Mouse (Mus musculus): ENCODE measurements around the gene Bap1. TPM values are rescaled to one million over a fixed set of nuclear protein-coding genes. Genes with fewer than 3 reads are reported as not detected.
A peak's percentile ranks its signal among the peaks of the same experiment; 100 is the strongest.

Gene Bap1
- 133 and 148 TPM in 2 replicates for polyA plus RNA-seq (2016; fragmentation: Nextera tagmentation; extraction: Ambion mirVana)

DNA sequence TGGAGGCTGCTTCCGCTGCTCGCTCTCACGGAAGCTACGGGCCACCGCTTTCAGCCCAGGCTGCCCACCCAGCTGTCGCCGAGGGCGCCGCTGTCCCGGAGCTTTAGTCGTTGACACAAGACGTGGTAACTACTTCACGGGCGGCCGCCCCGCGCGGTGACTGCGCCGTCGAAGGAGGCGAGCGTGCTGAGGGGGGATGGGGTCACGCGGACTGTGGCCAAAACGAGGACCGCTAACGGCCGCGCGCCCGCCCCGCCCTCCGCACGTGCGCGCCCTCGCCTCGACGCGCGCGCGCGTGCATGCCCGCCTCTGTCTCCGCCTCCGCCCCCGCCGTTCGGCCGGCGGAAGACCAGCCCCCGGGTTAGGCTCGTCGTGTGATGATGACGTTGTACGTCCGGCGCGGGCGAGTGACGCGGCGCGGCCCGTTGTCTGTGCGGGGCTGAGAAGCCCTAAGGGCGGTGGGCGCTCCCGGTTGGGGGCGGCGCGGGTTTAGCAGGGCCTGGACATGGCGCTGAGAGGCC, at the start of gene Bap1, which contains the start of gene Phf7:
Bap1 (plus strand) TSS at position 367 of the 521 bp plus-strand sequence.
Phf7 (minus strand) TSS at position 234 of the 521 bp plus-strand sequence.
- H3K9me3 ChIP-seq (replicated peaks): no peaks in the 10 kb centered on the region
- under 1% methylated on average over 75 of the region's 75 CpGs for WGBS
- peak; percentile 100 for DNase-seq (ENCODE audit: low spot score)
- peak within 1 kb of the TSS; percentile 97 for H3K27ac ChIP-seq
- peak within 1 kb of the TSS; percentile 93 for H3K4me3 ChIP-seq
- no peaks in the 10 kb centered on the region for H3K27me3 ChIP-seq (ENCODE audit: low read depth, poor library complexity, severe bottlenecking)
- H3K36me3 ChIP-seq: peaks cover 38% of the 10 kb centered on the region
- H3K4me1 ChIP-seq: peaks cover 18% of the 10 kb centered on the region

DNA sequence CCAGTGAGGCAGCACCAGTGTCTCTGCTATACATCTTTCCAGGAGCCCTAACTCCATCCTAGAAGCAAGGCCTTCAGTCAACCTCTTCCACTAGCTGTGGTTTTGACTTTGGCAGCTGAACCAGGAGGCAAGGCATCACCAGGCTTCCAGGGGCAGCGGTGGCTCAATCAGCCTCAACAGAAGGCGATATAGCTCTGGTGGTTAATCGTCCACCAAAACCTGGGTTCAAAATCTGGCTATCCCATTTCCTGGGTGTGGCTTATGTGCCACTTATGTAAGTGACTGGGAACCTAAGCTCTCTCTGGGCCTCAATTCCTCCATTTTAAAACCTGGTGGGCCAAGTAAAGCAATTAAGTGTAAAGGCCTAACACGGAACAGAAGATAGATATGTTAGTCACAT, 46.4 kb upstream of the Bap1 start:
- no peaks in the 10 kb centered on the region for H3K9me3 ChIP-seq (replicated peaks)
- 87% methylated on average over 4 of the region's 4 CpGs for WGBS
- DNase-seq (ENCODE audit: low spot score): no peak
- H3K4me1 ChIP-seq: peaks cover 21% of the 10 kb centered on the region
- no peaks in the 10 kb centered on the region for H3K27me3 ChIP-seq (ENCODE audit: low read depth, poor library complexity, severe bottlenecking)
- peaks cover 53% of the 10 kb centered on the region for H3K36me3 ChIP-seq
- peak overlapping the region; percentile 85 for H3K4me3 ChIP-seq
- H3K27ac ChIP-seq: peak overlapping the region; percentile 97

DNA sequence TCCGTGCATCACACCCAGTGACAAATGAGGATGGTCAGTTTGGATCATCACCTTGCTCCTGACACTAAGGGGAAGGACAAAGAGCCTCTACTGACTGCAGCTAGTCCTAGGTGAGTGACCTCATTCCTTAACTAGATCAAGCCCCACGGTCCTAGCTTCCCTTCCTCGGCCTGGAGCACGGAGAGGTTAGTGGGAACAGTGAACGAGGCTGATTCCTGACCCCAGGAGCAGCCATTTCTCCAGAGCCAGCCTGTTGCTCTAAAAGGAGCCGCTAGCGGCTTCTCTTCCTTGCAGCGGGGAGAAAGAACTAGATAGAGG, 46.0 kb upstream of the Bap1 start:
- 35% methylated on average over 8 of the region's 8 CpGs for WGBS
- Histone ChIP-seq H3K36me3 (peaks cover 49% of the 10 kb centered on the region), H3K4me3 (peak overlapping the region; percentile 85), H3K4me1 (peaks cover 21% of the 10 kb centered on the region), H3K27ac (peak overlapping the region; percentile 97), H3K9me3 (replicated peaks) (no peaks in the 10 kb centered on the region), H3K27me3 (ENCODE audit: low read depth, poor library complexity, severe bottlenecking) (no peaks in the 10 kb centered on the region)
- DNase-seq (ENCODE audit: low spot score): no peak

DNA sequence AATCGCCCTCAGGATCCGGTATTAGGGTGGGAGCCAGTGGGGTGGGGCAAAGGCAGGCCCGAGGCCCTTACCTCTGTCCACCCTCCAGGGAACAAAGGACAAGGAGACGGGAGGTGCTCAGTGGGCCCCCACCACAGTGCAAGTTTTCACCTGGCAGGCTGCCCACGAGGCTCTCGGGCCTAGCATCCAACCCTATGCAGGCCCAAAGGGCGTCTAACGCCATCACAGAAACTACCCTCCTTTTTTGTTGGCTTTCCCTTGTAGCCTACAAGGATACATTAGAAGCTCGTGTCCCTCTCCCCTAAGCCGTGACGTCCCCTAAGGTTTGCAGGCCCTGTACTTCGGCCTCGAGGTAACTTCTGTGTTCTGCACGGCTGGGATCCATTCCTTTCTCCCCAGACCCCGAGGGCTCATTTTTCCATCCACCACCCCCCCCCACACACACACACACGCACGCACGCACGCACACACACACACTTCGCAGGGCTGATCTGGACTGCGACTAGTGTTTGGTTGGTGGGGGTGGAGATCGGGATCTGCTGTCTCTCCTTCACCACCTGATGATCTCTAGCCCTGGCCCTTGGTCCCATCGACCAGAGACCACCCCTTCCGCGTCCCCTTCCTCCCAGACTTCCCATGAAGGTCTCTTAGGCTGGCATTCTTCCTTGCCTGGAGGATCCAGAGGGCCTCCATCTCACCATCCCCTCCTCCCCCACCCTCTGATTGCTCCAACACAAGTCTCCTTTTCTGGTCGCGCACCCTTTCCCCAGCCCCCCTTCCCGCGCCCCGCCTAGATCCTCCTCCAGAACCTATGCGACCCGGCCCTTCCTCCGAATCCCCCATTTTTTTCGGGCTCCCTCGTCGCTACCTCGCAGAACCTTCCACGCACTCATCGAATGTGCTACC, 45.4 kb upstream of the Bap1 start:
- Histone ChIP-seq H3K4me1 (peaks cover 21% of the 10 kb centered on the region), H3K4me3 (peak overlapping the region; percentile 85), H3K27me3 (ENCODE audit: low read depth, poor library complexity, severe bottlenecking) (no peaks in the 10 kb centered on the region), H3K9me3 (replicated peaks) (no peaks in the 10 kb centered on the region), H3K36me3 (peaks cover 43% of the 10 kb centered on the region), H3K27ac (peak overlapping the region; percentile 97)
- WGBS: 3% methylated on average over 39 of the region's 39 CpGs
- peak; percentile 71 for DNase-seq (ENCODE audit: low spot score)

DNA sequence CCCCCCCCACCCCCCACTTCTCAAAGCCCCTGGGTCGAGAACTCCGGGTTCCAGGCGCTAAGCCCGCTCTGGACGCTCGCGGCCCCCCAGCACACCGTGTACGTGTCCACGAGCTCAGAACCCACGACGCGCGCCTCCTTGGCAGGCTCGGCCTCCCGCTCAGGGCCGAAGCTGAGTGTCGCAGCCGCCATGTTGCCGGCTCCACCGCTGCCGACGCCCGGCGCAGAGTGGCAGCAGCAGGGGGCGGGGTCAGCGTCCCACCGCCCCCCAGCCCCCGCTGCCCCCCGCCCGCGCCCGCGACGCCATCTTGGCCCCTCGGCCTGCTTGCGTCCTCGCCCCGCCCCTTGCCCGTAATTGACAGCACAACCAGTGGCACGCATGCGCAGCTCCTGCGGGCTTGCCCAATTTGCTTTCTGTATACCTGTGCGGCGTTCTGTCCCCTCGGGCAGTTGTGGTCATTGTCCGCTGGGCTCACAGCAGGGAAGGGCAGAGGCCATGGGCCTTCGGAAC, 44.7 kb upstream of the Bap1 start:
- Histone ChIP-seq H3K4me3 (peak overlapping the region; percentile 85), H3K36me3 (peaks cover 36% of the 10 kb centered on the region), H3K27me3 (ENCODE audit: low read depth, poor library complexity, severe bottlenecking) (no peaks in the 10 kb centered on the region), H3K9me3 (replicated peaks) (no peaks in the 10 kb centered on the region), H3K27ac (peak overlapping the region; percentile 97), H3K4me1 (peaks cover 21% of the 10 kb centered on the region)
- peak; percentile 99 for DNase-seq (ENCODE audit: low spot score)
- under 1% methylated on average over 47 of the region's 48 CpGs for WGBS

DNA sequence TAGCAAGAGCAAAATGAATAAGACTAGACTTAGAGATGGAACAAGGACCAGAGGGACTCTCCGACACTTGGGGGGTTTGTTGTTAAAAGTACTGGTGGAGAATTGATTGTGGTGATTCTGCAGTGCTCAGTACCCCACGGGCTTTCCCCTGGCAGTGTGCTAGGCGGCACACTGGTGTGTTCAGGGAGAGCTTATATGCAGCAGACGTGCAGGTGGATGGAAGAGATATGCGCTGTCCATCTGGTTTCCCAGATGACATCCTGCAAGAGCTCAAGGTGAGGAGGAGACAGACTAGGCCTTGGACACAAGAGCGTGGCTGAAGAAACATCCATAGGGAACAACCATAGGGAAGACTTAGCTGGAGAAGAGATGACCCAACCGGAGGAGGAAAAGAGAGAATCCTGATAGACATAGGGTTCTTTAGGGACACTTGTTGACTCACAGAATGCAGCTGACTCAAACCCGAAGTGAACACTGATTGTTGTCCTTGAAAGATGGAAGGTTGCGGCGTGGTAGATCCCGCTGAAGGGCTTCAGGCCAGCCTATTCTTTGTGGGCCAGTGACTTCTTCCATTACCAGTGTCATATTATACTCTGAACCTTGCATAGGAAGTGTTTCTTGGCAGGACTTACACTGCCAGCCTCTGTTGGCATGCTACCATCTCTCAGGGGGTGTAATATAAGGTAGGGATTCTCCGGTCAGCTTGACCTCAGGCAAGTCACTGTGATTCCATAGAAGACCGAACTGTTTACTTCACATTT, 44.0 kb upstream of the Bap1 start:
- Histone ChIP-seq H3K4me3 (peak overlapping the region; percentile 85), H3K27ac (peak overlapping the region; percentile 97), H3K9me3 (replicated peaks) (no peaks in the 10 kb centered on the region), H3K4me1 (peaks cover 21% of the 10 kb centered on the region), H3K36me3 (peaks cover 29% of the 10 kb centered on the region), H3K27me3 (ENCODE audit: low read depth, poor library complexity, severe bottlenecking) (no peaks in the 10 kb centered on the region)
- 84% methylated on average over 13 of the region's 13 CpGs for WGBS
- DNase-seq (ENCODE audit: low spot score): no peak

DNA sequence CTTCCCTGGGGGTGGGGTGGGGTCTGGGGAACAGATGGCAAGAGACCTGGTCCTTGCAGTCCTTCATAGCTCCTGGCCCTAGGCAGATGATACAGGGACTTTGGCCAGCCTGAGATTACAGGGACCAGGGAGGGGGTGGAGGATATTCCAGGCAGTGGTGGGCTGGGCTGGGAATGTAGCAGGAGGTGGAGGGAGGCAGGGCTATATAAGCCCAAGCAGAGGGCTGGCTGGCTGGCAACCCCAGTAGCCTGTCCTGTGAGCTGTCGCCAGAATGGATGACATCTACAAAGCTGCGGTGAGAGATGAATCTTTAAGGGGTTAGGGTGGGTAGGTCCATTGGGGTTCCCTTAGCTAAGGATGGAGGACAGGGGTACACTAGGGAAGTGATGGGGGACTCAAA, 43.2 kb upstream of the Bap1 start, which contains the start of gene Tnnc1:
Tnnc1 (plus strand) TSS at position 229 of the 400 bp plus-strand sequence.
- Histone ChIP-seq H3K4me1 (peaks cover 21% of the 10 kb centered on the region), H3K4me3 (peak within 1 kb of the TSS; percentile 85), H3K36me3 (peaks cover 20% of the 10 kb centered on the region), H3K27ac (peak within 1 kb of the TSS; percentile 97; the same call in 1 of the 2 replicates), H3K9me3 (replicated peaks) (no peaks in the 10 kb centered on the region), H3K27me3 (ENCODE audit: low read depth, poor library complexity, severe bottlenecking) (no peaks in the 10 kb centered on the region)
- DNase-seq (ENCODE audit: low spot score): no peak
- WGBS: 69% methylated on average over 2 of the region's 2 CpGs

DNA sequence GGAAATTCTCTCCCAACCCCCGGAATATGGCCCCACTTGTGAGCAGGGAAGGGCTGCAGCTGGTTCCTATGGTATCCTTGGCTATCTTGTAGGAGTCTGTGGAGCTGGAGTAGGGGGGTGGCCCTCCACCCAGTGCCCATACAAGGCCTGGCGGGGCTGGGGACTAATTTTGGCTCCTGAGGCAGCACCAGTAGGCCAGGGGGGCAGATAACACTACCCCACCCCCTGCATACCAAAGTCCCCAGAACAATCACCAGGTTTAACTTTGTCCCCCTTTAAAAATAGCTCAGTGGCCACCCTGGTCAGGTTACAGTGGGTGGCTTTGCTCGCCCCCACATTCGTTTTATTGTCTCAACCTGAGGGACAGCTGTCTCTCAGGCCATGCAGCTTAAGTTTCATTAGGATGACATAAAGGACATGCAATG, 42.1 kb upstream of the Bap1 start:
- Histone ChIP-seq H3K36me3 (peaks cover 10% of the 10 kb centered on the region), H3K4me3 (no peak overlapping the region), H3K9me3 (replicated peaks) (no peaks in the 10 kb centered on the region), H3K27me3 (ENCODE audit: low read depth, poor library complexity, severe bottlenecking) (no peaks in the 10 kb centered on the region), H3K4me1 (peaks cover 21% of the 10 kb centered on the region), H3K27ac (no peak overlapping the region)
- no peak for DNase-seq (ENCODE audit: low spot score)
- WGBS: 86% methylated on average over 4 of the region's 4 CpGs

DNA sequence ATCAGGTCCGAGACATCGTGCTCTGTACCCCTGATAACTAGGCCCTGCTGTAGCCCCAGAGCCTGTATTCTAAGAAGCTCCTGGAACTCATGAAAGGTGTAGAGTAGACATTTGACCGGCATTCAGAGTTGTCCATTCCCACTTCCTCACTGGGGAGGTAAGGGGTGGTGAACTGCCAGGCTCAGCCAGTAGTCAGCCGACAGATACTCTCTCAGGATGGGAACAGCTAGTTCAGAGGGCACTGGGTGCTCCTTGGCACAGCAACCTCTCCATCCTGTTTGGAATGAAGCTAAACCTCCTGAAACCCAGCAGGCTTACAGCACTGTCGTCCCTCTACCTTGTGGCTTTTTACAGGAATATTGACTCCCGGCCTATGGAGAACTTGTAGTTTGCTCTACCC, 39.4 kb upstream of the Bap1 start:
- no peaks in the 10 kb centered on the region for H3K27me3 ChIP-seq (ENCODE audit: low read depth, poor library complexity, severe bottlenecking)
- no peak for DNase-seq (ENCODE audit: low spot score)
- 90% methylated on average over 6 of the region's 6 CpGs for WGBS
- H3K4me3 ChIP-seq: no peak overlapping the region
- H3K4me1 ChIP-seq: peaks cover 13% of the 10 kb centered on the region
- no peaks in the 10 kb centered on the region for H3K36me3 ChIP-seq
- H3K27ac ChIP-seq: no peak overlapping the region
- H3K9me3 ChIP-seq (replicated peaks): no peaks in the 10 kb centered on the region

DNA sequence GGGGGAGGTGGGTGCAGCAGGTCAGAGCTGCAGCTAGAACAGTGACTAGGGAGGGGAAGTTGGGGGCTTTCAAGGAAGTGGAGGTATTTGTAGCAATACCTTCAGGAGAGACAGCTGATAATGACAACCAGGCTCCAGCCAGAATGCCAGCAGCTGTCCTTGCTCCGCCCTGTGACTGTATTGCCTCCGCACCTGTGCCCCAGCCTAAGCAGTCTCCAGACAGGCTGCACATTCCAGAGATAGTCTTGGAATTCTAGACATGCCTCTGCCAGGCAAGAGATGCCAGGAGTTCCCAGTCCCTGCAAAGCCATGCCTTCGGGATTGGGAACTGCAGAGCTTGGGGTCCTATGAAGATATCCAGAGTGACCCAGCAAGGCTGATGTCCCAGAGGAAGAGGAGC, 38.8 kb upstream of the Bap1 start:
- no peaks in the 10 kb centered on the region for H3K9me3 ChIP-seq (replicated peaks)
- WGBS: 74% methylated on average over 3 of the region's 3 CpGs
- peaks cover 13% of the 10 kb centered on the region for H3K4me1 ChIP-seq
- H3K36me3 ChIP-seq: no peaks in the 10 kb centered on the region
- no peak for DNase-seq (ENCODE audit: low spot score)
- H3K27me3 ChIP-seq (ENCODE audit: low read depth, poor library complexity, severe bottlenecking): no peaks in the 10 kb centered on the region
- no peak overlapping the region for H3K4me3 ChIP-seq
- H3K27ac ChIP-seq: no peak overlapping the region

DNA sequence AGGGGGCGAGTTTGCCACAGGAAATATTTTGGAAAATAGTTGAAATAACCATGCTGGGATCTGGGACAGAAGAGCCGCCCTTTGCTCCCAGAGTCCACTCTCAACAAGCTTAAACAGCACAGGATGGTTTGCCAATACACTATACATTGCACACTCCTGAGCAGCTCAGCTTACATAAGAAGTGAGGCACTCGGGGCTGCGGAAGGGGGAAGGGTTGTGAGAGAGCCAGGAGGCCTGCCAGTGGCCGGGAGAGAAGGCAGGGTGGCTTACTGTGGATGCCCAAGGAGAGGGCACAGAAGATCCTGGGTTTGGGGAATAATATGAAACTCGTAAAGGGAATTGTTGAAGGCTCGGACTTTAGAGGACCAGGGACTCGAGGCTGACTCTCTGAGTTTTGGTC, 37.4 kb upstream of the Bap1 start:
- 74% methylated on average over 8 of the region's 8 CpGs for WGBS
- H3K4me1 ChIP-seq: peaks cover 19% of the 10 kb centered on the region

DNA sequence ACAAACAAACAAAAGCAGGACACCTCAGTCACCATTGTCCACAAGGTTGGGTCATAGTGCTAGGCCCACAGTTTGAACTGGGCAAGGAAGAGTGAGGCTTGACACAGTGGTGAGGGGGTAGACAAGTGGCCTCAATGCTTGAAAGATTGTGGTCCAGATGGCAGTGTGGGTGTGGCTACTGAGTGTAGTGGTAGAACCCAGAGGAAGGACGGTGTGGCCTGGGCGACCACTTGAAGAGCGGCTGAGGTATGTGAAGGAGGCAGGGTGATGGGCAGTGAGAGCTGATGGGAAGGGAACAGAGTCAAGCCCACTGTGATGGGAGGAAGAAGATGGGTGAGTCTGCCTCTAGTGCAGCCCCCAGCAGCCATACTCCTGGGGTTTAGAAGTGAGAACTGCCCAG, 36.6 kb upstream of the Bap1 start:
- H3K27ac ChIP-seq: no peak overlapping the region
- H3K9me3 ChIP-seq (replicated peaks): no peaks in the 10 kb centered on the region
- no peak for DNase-seq (ENCODE audit: low spot score)
- no peaks in the 10 kb centered on the region for H3K27me3 ChIP-seq (ENCODE audit: low read depth, poor library complexity, severe bottlenecking)
- H3K4me3 ChIP-seq: no peak overlapping the region
- H3K36me3 ChIP-seq: no peaks in the 10 kb centered on the region
- 86% methylated on average over 3 of the region's 3 CpGs for WGBS
- H3K4me1 ChIP-seq: peaks cover 19% of the 10 kb centered on the region

More for the DNA sequence above, 37.4 kb upstream of the Bap1 start:
- Histone ChIP-seq H3K4me3 (no peak overlapping the region), H3K27ac (no peak overlapping the region), H3K36me3 (no peaks in the 10 kb centered on the region), H3K9me3 (replicated peaks) (no peaks in the 10 kb centered on the region), H3K27me3 (ENCODE audit: low read depth, poor library complexity, severe bottlenecking) (no peaks in the 10 kb centered on the region)
- no peak for DNase-seq (ENCODE audit: low spot score)

All from limb, embryonic 10.5 days (tissue).